Mouse (Mus musculus) hindbrain, embryonic 10.5 days (tissue): ENCODE results near the gene Slc9a5. TPM values are rescaled to one million over a fixed set of nuclear protein-coding genes. Genes with fewer than 3 reads are reported as not detected.

Source experiments
- DNase-seq: peaks from one replicate; pipeline ENCODE4 v3.0.0-alpha.2; 2017; ENCODE audit warnings: low spot score
- H3K27ac ChIP-seq: fragments of 300-500 bp; sonication (generic); 2 replicates; pipeline ENCODE4 v1.5.1; 2016; ENCODE audit warnings: mild to moderate bottlenecking, moderate library complexity
- H3K27me3 ChIP-seq: fragments of 300-500 bp; sonication (generic); 2 replicates; pipeline ENCODE4 v1.6.1; 2016; ENCODE audit warnings: mild to moderate bottlenecking; ENCODE audit not compliant: poor library complexity, insufficient read depth, severe bottlenecking
- H3K36me3 ChIP-seq: fragments of 300-500 bp; sonication (generic); 2 replicates; pipeline ENCODE4 v1.6.1; 2016; ENCODE audit warnings: mild to moderate bottlenecking, moderate library complexity
- H3K4me1 ChIP-seq: fragments of 300-500 bp; sonication (generic); replicated peaks from 2 replicates; pipeline ENCODE4 v1.6.1; 2016; ENCODE audit warnings: mild to moderate bottlenecking
- H3K4me3 ChIP-seq: fragments of 300-500 bp; sonication (generic); 2 replicates; pipeline ENCODE4 v1.5.1; 2016; ENCODE audit warnings: mild to moderate bottlenecking, moderate library complexity
- H3K9me3 ChIP-seq: fragments of 300-500 bp; sonication (generic); 2 replicates; pipeline ENCODE4 v1.6.1; 2016; ENCODE audit warnings: mild to moderate bottlenecking, moderate library complexity
- WGBS: fragments of 180-500 bp; shearing (Covaris S2); methylation state at CpG from one replicate; pipeline ENCODE4 v1.1.7; 2016; 5-methylcytosine and 5-hydroxymethylcytosine counted together
- polyA plus RNA-seq: library from polyadenylated mRNA; unstranded; fragments of >200 nt; fragmentation: Nextera tagmentation; extraction: Ambion mirVana; gene quantifications from 2 replicates; pipeline ENCODE4 v1.2.1, GENCODE M21; 2016

Slc9a5 gene
- polyA plus RNA-seq, 1 experiment from 2014 or later: 4.1 TPM

DNA sequence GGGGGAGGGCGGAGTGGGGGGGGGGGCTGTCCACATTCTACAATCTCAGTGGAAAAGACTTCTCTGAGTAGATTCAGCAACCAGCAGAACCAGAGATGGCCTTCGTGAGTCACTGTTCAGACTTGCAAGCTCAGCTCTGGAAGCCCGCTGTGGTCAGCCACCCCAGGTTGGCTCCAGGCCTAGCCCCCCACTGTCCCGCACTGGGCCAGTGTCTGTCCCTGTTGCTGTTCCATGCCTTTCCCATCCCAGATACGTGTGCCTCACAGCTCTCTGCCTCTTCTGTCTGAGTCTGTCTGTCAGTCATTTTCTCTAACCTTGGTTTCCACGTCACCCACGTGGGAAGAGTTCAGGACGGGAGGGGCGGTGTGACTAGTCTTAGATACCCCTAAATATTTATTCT lies 23.8 kb downstream of the Slc9a5 start:
- Histone ChIP-seq H3K4me1 (peaks cover 32% of the 10 kb centered on the region), H3K27me3 (peaks cover 12% of the 10 kb centered on the region; the same call in 1 of the 2 replicates), H3K36me3 (peaks cover 20% of the 10 kb centered on the region), H3K27ac (no peak overlapping the region), H3K9me3 (peaks cover 8% of the 10 kb centered on the region), H3K4me3 (no peak overlapping the region)
- WGBS: 73% methylated on average over 9 of the region's 9 CpGs
- DNase-seq: no peak

DNA sequence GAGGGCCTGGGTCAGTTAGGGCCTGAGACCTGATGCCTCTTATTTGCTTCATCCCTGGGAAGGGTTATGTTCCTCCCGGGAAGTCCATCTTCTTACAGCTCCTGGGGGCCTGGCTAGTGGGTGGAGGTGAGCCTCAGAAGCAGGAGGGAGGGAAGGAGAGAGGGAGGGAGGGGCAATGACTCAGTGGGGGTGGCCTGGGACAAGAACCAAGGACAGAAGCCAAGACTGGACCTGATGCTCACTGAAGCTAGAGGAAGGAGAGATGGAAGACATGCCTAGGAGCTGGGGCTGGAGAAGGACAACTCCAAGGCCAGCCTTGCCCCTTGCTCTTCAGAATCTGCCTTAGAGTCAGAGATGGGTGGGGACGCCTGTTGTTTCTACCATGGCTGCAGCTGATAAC lies 24.4 kb downstream of the Slc9a5 start, which contains the start of gene Plekhg4:
Gene Plekhg4 (plus strand): TSS at position 243 of the 400 bp plus-strand sequence.
- Histone ChIP-seq H3K36me3 (peaks cover 14% of the 10 kb centered on the region), H3K4me3 (peak within 1 kb of the TSS; percentile 42), H3K9me3 (peaks cover 8% of the 10 kb centered on the region), H3K4me1 (peaks cover 31% of the 10 kb centered on the region), H3K27me3 (peaks cover 12% of the 10 kb centered on the region; the same call in 1 of the 2 replicates), H3K27ac (no peak within 1 kb of the TSS)
- no peak for DNase-seq
- whole genome bisulfite sequencing: 66% methylated on average over 2 of the region's 2 CpGs

GRCm38 (mm10) chr8:105374513-105374966 lies 25.9 kb downstream of the Slc9a5 start:
- peak overlapping the region; percentile 64 for H3K27ac ChIP-seq
- H3K9me3 ChIP-seq: peaks cover 8% of the 10 kb centered on the region
- H3K4me1 ChIP-seq: peaks cover 23% of the 10 kb centered on the region
- H3K27me3 ChIP-seq: peaks cover 12% of the 10 kb centered on the region; the same call in 1 of the 2 replicates
- peak overlapping the region; percentile 42 for H3K4me3 ChIP-seq
- 0 out of 2 replicates have a peak, but pooled peaks cover 4% of the 10 kb centered on the region for H3K36me3 ChIP-seq
- WGBS: 26% methylated on average over 33 of the region's 33 CpGs
- peak; percentile 52 for DNase-seq

- DNase-seq: no peak
These were observed 30.0 kb downstream of the Slc9a5 start for GRCm38 (mm10) chr8:105378673-105379072.

GRCm38 (mm10) chr8:105380308-105380707 lies 31.7 kb downstream of the Slc9a5 start:
- Histone ChIP-seq H3K4me3 (no peak overlapping the region), H3K36me3 (no peaks in the 10 kb centered on the region), H3K9me3 (no peaks in the 10 kb centered on the region), H3K27ac (no peak overlapping the region), H3K4me1 (peaks cover 10% of the 10 kb centered on the region; the same call in 1 of the 2 replicates), H3K27me3 (peaks cover 3% of the 10 kb centered on the region; the same call in 1 of the 2 replicates)
- WGBS: 83% methylated on average over 12 of the region's 12 CpGs
- no peak for DNase-seq

More at GRCm38 (mm10) chr8:105378673-105379072, 30.0 kb downstream of the Slc9a5 start:
- H3K4me1 ChIP-seq: peaks cover 20% of the 10 kb centered on the region
- peaks cover 8% of the 10 kb centered on the region for H3K9me3 ChIP-seq
- no peaks in the 10 kb centered on the region for H3K36me3 ChIP-seq
- no peak overlapping the region for H3K4me3 ChIP-seq
- WGBS: 86% methylated on average over 19 of the region's 19 CpGs
- no peak overlapping the region; the same call in 1 of the 2 replicates for H3K27ac ChIP-seq
- H3K27me3 ChIP-seq: peaks cover 9% of the 10 kb centered on the region; the same call in 1 of the 2 replicates

GRCm38 (mm10) chr8:105384070-105384469 lies 35.4 kb downstream of the Slc9a5 start:
- Histone ChIP-seq H3K27me3 (peaks cover 3% of the 10 kb centered on the region; the same call in 1 of the 2 replicates), H3K4me1 (peaks cover 18% of the 10 kb centered on the region; the same call in 1 of the 2 replicates), H3K27ac (no peak overlapping the region), H3K4me3 (no peak overlapping the region), H3K36me3 (no peaks in the 10 kb centered on the region), H3K9me3 (no peaks in the 10 kb centered on the region)
- WGBS: 96% methylated on average over 2 of the region's 2 CpGs
- no peak for DNase-seq

DNA sequence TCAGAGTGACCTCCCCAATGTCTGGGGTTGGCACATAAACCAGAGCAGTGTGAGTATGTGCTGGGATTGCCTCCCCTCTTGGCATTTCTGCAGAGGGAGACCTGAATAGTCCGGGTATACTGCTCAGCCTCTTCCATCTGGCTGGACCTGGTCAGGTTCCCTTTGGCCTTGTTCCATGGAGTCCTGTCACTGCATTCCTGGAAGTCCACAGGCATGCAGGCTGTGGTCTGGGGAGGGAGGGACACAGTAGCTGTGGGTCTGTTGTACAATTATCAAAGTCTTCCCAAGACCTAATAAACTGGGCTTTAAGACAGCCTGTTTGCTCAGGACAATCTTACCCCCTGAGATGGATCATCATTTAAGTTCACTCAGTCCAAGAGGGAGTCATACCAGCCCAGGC lies 38.5 kb downstream of the Slc9a5 start:
- WGBS: 57% methylated on average over 1 of the region's 1 CpGs
- H3K36me3 ChIP-seq: no peaks in the 10 kb centered on the region
- H3K4me1 ChIP-seq: peaks cover 14% of the 10 kb centered on the region; the same call in 1 of the 2 replicates
- no peak overlapping the region for H3K4me3 ChIP-seq
- H3K27ac ChIP-seq: no peak overlapping the region
- no peak for DNase-seq
- H3K9me3 ChIP-seq: no peaks in the 10 kb centered on the region
- H3K27me3 ChIP-seq: no peaks in the 10 kb centered on the region

- Histone ChIP-seq H3K27ac (no peak overlapping the region), H3K9me3 (no peaks in the 10 kb centered on the region), H3K4me3 (no peak overlapping the region), H3K4me1 (peaks cover 14% of the 10 kb centered on the region; the same call in 1 of the 2 replicates), H3K36me3 (no peaks in the 10 kb centered on the region), H3K27me3 (no peaks in the 10 kb centered on the region)
- 90% methylated on average over 6 of the region's 6 CpGs for WGBS
- no peak for DNase-seq
These were observed 40.5 kb downstream of the Slc9a5 start for GRCm38 (mm10) chr8:105389096-105389495.

DNA sequence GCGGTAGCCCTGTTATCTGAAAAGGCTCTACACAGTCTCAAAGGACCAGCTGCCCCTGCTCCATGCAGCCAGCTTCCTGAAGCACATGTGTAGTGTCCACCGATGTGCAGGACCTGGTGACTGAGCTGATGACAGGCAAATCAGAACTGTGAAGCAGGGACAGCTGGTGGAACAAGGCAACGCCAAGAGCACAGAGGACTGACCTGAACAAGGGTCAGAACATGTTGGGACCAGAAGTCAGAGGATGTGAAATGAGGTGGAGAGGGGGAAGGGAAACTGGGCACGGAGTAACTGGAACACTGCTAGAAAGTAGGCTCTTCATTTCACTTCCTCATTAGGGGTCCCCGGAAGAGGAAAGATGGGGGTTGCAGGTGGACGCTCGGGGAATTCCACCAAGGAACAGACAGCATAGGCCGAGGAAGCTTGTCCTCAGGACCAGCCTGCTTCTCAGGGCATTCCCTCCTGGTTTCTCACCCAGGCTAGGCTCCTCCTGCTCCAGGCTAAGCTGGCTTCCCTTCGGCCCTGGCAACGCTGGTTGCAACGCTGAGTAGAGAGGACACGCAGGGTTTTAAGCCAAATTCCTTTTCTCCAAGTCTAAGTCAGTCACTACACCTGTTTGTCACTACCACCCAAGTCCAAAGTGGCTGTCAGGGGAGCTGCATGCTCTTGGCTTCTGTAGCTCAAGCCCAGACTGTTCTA lies 44.6 kb downstream of the Slc9a5 start:
- 89% methylated on average over 12 of the region's 12 CpGs for WGBS
- H3K4me3 ChIP-seq: no peak overlapping the region
- no peaks in the 10 kb centered on the region for H3K36me3 ChIP-seq
- no peaks in the 10 kb centered on the region for H3K27me3 ChIP-seq
- H3K4me1 ChIP-seq: peaks cover 11% of the 10 kb centered on the region; the same call in 1 of the 2 replicates
- H3K9me3 ChIP-seq: no peaks in the 10 kb centered on the region
- no peak overlapping the region for H3K27ac ChIP-seq
- no peak for DNase-seq

DNA sequence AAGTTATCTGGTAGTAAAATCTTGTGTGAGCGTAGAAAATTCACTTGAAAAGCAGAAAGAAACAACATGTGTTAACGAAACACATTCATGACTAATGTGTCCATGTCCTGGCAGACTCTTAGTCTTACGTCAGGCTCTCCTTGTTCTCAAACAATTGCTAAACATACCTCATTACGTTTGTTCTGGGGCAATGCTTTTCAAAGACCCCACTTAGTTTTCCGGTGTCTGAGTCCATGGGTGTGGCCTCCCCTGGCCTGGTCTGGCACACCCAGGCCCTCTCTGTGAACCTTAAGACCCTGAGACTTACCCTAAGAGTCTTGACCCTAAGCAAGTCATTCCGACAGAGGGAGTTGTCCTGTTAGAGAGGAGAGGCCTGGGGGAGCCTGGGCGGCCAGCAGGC lies 45.3 kb downstream of the Slc9a5 start:
- 0 out of 2 replicates have a peak, but pooled peaks cover 4% of the 10 kb centered on the region for H3K4me1 ChIP-seq
- no peaks in the 10 kb centered on the region for H3K36me3 ChIP-seq
- peak overlapping the region; percentile 18; the same call in 1 of the 2 replicates for H3K27ac ChIP-seq
- DNase-seq: no peak
- no peaks in the 10 kb centered on the region for H3K9me3 ChIP-seq
- WGBS: 72% methylated on average over 7 of the region's 7 CpGs
- no peak overlapping the region for H3K4me3 ChIP-seq
- no peaks in the 10 kb centered on the region for H3K27me3 ChIP-seq

GRCm38 (mm10) chr8:105397747-105398146 lies 49.1 kb downstream of the Slc9a5 start:
- H3K27ac ChIP-seq: no peak overlapping the region
- H3K27me3 ChIP-seq: no peaks in the 10 kb centered on the region
- H3K4me1 ChIP-seq: peaks cover 4% of the 10 kb centered on the region; the same call in 1 of the 2 replicates
- DNase-seq: no peak
- no peak overlapping the region for H3K4me3 ChIP-seq
- whole genome bisulfite sequencing: 39% methylated on average over 3 of the region's 3 CpGs
- H3K9me3 ChIP-seq: peaks cover 3% of the 10 kb centered on the region; the same call in 1 of the 2 replicates
- H3K36me3 ChIP-seq: no peaks in the 10 kb centered on the region

DNA sequence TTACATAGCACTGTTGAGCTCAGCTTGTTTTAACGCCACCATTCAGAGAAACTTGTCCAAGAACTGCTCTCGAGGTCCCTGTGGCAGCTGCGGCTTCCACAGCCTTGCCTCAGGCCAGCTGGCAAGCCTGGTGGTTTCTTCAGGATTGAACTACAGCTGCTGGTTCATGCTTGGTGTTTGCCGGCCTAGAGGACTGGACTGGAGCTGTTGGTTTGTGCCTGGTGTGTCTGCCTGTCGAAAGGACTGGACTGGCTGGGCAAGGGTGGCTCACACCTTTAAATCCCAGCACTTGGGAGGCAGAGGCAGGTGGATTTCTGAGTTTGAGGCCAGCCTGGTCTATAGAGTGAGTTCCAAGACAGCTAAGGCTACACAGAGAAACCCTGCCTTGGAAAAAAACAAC lies 51.4 kb downstream of the Slc9a5 start:
- Histone ChIP-seq H3K36me3 (no peaks in the 10 kb centered on the region), H3K4me1 (peaks cover 4% of the 10 kb centered on the region; the same call in 1 of the 2 replicates), H3K27me3 (no peaks in the 10 kb centered on the region), H3K27ac (no peak overlapping the region), H3K4me3 (no peak overlapping the region), H3K9me3 (peaks cover 3% of the 10 kb centered on the region; the same call in 1 of the 2 replicates)
- 91% methylated on average over 5 of the region's 5 CpGs for WGBS
- no peak for DNase-seq

- no peak for DNase-seq
- WGBS: 94% methylated on average over 8 of the region's 8 CpGs
- Histone ChIP-seq H3K4me3 (no peak overlapping the region), H3K27me3 (no peaks in the 10 kb centered on the region), H3K4me1 (no peaks in the 10 kb centered on the region; the same call in 1 of the 2 replicates), H3K27ac (no peak overlapping the region), H3K36me3 (no peaks in the 10 kb centered on the region), H3K9me3 (peaks cover 3% of the 10 kb centered on the region; the same call in 1 of the 2 replicates)
These were observed 54.8 kb downstream of the Slc9a5 start for GRCm38 (mm10) chr8:105403467-105403866.
